Mouse (Mus musculus): ENCODE results near the gene Dek.

The Dek gene

GRCm38 (mm10) chr13:47050009-47050408, 56.0 kb downstream of the Dek start:
- DNase-seq = no peak

GRCm38 (mm10) chr13:47047996-47048395, 58.0 kb downstream of the Dek start:
- no peak for DNase-seq

- DNase-seq = peak; percentile 43 to 49
Measured at GRCm38 (mm10) chr13:47044617-47044947, 61.4 kb downstream of the Dek start, which contains the start of gene Tpmt. Gene Tpmt, minus strand, starts transcription at chr13:47044737.

GRCm38 (mm10) chr13:47043833-47044616, 62.0 kb downstream of the Dek start:
- peak in 1 of 2 experiments; percentile 50 for DNase-seq

- peak; percentile 100 for DNase-seq
Measured at GRCm38 (mm10) chr13:47043030-47043680, 62.8 kb downstream of the Dek start, which contains the start of gene Kdm1b. Gene Kdm1b, plus strand, starts transcription at chr13:47043499.

GRCm38 (mm10) chr13:47042024-47042633, 63.9 kb downstream of the Dek start:
- peak in 1 of 2 experiments; percentile 34 for DNase-seq

GRCm38 (mm10) chr13:47040061-47040460, 65.9 kb downstream of the Dek start:
- DNase-seq = no peak

- DNase-seq = no peak
Measured at GRCm38 (mm10) chr13:47037946-47038345, 68.1 kb downstream of the Dek start.

All from cerebellum, postnatal 10 days (tissue).